10 mouse cellular contexts compared by ENCODE assay signal in genomic region chr6:124739231-124739796, GRCm38 (mm10). TPM values are rescaled to one million over a fixed set of nuclear protein-coding genes. Genes with fewer than 3 reads are reported as not detected.
A peak's percentile ranks its signal among the peaks of the same experiment; 100 is the strongest.
DNase-seq lines count a peak whose midpoint lies in the region; ATAC-seq and TF ChIP-seq lines count a peak whose summit lies in the region.
"Had no signal": no experiment of that assay in that cellular context is flagged by ENCODE, and none has a peak within 500 bp of the region (broad histone marks: within the 10 kb centered on the region; RNA-seq: fewer than 3 reads in every experiment).

No protein-coding gene starts in this region.

- no peak for ATAC-seq in neural tube, embryonic 12.5 days (ENCODE audit: low FRiP score, low read depth)
- no peak for ATAC-seq in liver, embryonic 11.5 days (replicated peaks; ENCODE audit: low FRiP score)
- no peak for ATAC-seq in stomach, embryonic 16.5 days (ENCODE audit: insufficient read depth, low FRiP score)

- no peak overlapping the region for H3K4me3 ChIP-seq in gastrocnemius, adult 2 months
- no peak overlapping the region for H3K4me3 ChIP-seq in neural tube, embryonic 12.5 days
- H3K4me3 ChIP-seq in liver, embryonic 11.5 days (ENCODE audit: low read depth, low read length): peak overlapping the region; percentile 20; the same call in 1 of the 2 replicates
- no peak overlapping the region for H3K4me3 ChIP-seq in stomach, embryonic 16.5 days (replicated peaks; ENCODE audit: low read length)

- H3K27me3 ChIP-seq in neural tube, embryonic 12.5 days (replicated peaks): no peaks in the 10 kb centered on the region
- no peaks in the 10 kb centered on the region for H3K27me3 ChIP-seq in liver, embryonic 11.5 days (replicated peaks; ENCODE audit: control insufficient read depth, insufficient read depth, low read length)
- H3K27me3 ChIP-seq in stomach, embryonic 16.5 days (ENCODE audit: control insufficient read depth, insufficient read depth, low read length): no peaks in the 10 kb centered on the region

- intact Hi-C loops in gastrocnemius, adult 2 months (cut with DNase I): loop anchor here (10.0 kb wide), 1 partner anchor 175 kb away; no protein-coding TSS in a partner anchor

- peaks cover 16% of the 10 kb centered on the region for H3K36me3 ChIP-seq in neural tube, embryonic 12.5 days
- H3K36me3 ChIP-seq in liver, embryonic 11.5 days (ENCODE audit: control insufficient read depth, insufficient read depth, low read length): no peaks in the 10 kb centered on the region
- H3K36me3 ChIP-seq in stomach, embryonic 16.5 days (ENCODE audit: control insufficient read depth, insufficient read depth, low read length): peaks cover 8% of the 10 kb centered on the region; the same call in 1 of the 2 replicates

- WGBS in neural tube, embryonic 12.5 days: 83% methylated on average over 10 of the region's 10 CpGs
- 79% methylated on average over 10 of the region's 10 CpGs for WGBS in liver, embryonic 11.5 days
- 79% methylated on average over 10 of the region's 10 CpGs for WGBS in stomach, embryonic 16.5 days

- no peak overlapping the region for H3K9ac ChIP-seq in neural tube, embryonic 12.5 days
- peak overlapping the region; percentile 69 for H3K9ac ChIP-seq in liver, embryonic 11.5 days (ENCODE audit: low read depth, low read length)
- H3K9ac ChIP-seq in stomach, embryonic 16.5 days (ENCODE audit: low read length): peak overlapping the region; percentile 47

- no peak for DNase-seq in gastrocnemius, adult 2 months
- DNase-seq in gastrocnemius, postnatal 25 days: no peak
- no peak for DNase-seq in neural tube, embryonic 10.5 days (ENCODE audit: extremely low spot score, low spot score)
- DNase-seq in liver, embryonic 11.5 days (ENCODE audit: low spot score): no peak
- DNase-seq in adrenal gland, postnatal 36 days: no peak
- no peak for DNase-seq in cerebellum, adult 11 months
- DNase-seq: gastrocnemius, postnatal 36 days had no signal

- 0 out of 2 replicates have a peak overlapping the region, but pooled peaks have one; percentile 77 for H3K4me2 ChIP-seq in neural tube, embryonic 12.5 days (replicated peaks)
- H3K4me2 ChIP-seq in liver, embryonic 11.5 days: peak overlapping the region; percentile 69
- H3K4me2 ChIP-seq in stomach, embryonic 16.5 days (ENCODE audit: low read depth, low read length): peak overlapping the region; percentile 48; the same call in 1 of the 2 replicates

- peaks cover 26% of the 10 kb centered on the region for H3K4me1 ChIP-seq in neural tube, embryonic 12.5 days
- peaks cover 29% of the 10 kb centered on the region for H3K4me1 ChIP-seq in liver, embryonic 11.5 days (replicated peaks; ENCODE audit: control insufficient read depth, insufficient read depth, low read length)
- H3K4me1 ChIP-seq in stomach, embryonic 16.5 days (ENCODE audit: control insufficient read depth, insufficient read depth, low read length): peaks cover 23% of the 10 kb centered on the region

- H3K27ac ChIP-seq in gastrocnemius, adult 2 months: peak overlapping the region; percentile 97
- H3K27ac ChIP-seq in neural tube, embryonic 12.5 days: no peak overlapping the region
- peak overlapping the region; percentile 97 for H3K27ac ChIP-seq in liver, embryonic 11.5 days (ENCODE audit: low read depth, low read length)
- peak overlapping the region; percentile 100 for H3K27ac ChIP-seq in stomach, embryonic 16.5 days (ENCODE audit: low read length)

- TF ChIP-seq CTCF in gastrocnemius, adult 2 months (IDR thresholded peaks at IDR 0.05): no peak

- H3K9me3 ChIP-seq in neural tube, embryonic 12.5 days: no peaks in the 10 kb centered on the region
- H3K9me3 ChIP-seq in liver, embryonic 11.5 days (ENCODE audit: control insufficient read depth, low read length): no peaks in the 10 kb centered on the region
- H3K9me3 ChIP-seq in stomach, embryonic 16.5 days (replicated peaks; ENCODE audit: control insufficient read depth, low read length): no peaks in the 10 kb centered on the region

RNA-seq across cellular contexts. Expression of gene Ptpn6, which starts 0.8 kb away (rescaled TPM):
- total RNA-seq in gastrocnemius, adult 2 months (2021): under 1 TPM; 0.61 to 0.87 TPM
- 1 to 10 TPM; 1.5 to 2.2 TPM for total RNA-seq in gastrocnemius, postnatal 25 days (2021)
- 4.8 and 6.6 TPM in 2 replicates for polyA plus RNA-seq in neural tube, embryonic 12.5 days (2016; fragmentation: Nextera tagmentation; extraction: Ambion mirVana)
- 49.5 and 50.3 TPM in 2 replicates for polyA plus RNA-seq in liver, embryonic 11.5 days (2014; fragmentation: Nextera tagmentation; extraction: Ambion mirVana)
- 19.6 and 20.1 TPM in 2 replicates for polyA plus RNA-seq in stomach, embryonic 16.5 days (2015; fragmentation: Nextera tagmentation; extraction: Ambion mirVana)
- 1 to 10 TPM; 5.5 to 9.6 TPM for total RNA-seq in adrenal gland, postnatal 36 days (2021)

RNA-seq across cellular contexts. Expression of gene Grcc10, which starts 1.9 kb away (rescaled TPM):
- 100 to 1,000 TPM; 145 to 182 TPM for total RNA-seq in gastrocnemius, adult 2 months (2021)
- total RNA-seq in gastrocnemius, postnatal 25 days (2021): 100 to 1,000 TPM; 163 to 167 TPM
- polyA plus RNA-seq in neural tube, embryonic 12.5 days (2016; fragmentation: Nextera tagmentation; extraction: Ambion mirVana): 527 and 552 TPM in 2 replicates
- 147 and 167 TPM in 2 replicates for polyA plus RNA-seq in liver, embryonic 11.5 days (2014; fragmentation: Nextera tagmentation; extraction: Ambion mirVana)
- 352 and 357 TPM in 2 replicates for polyA plus RNA-seq in stomach, embryonic 16.5 days (2015; fragmentation: Nextera tagmentation; extraction: Ambion mirVana)
- 100 to 1,000 TPM; 331 to 397 TPM for total RNA-seq in adrenal gland, postnatal 36 days (2021)

RNA-seq across cellular contexts. Expression of gene Gm45234, which starts 16.5 kb away (rescaled TPM):
- total RNA-seq in gastrocnemius, adult 2 months (2021): not detected
- total RNA-seq in gastrocnemius, postnatal 25 days (2021): 1 to 10 TPM in 1 of 2 experiments, not detected in 1; 2.2 TPM
- polyA plus RNA-seq in neural tube, embryonic 12.5 days (2016; fragmentation: Nextera tagmentation; extraction: Ambion mirVana): not detected in 2 replicates
- 0.15 TPM in 1 of 2 replicates, not detected in the other for polyA plus RNA-seq in liver, embryonic 11.5 days (2014; fragmentation: Nextera tagmentation; extraction: Ambion mirVana)
- not detected in 2 replicates for polyA plus RNA-seq in stomach, embryonic 16.5 days (2015; fragmentation: Nextera tagmentation; extraction: Ambion mirVana)
- total RNA-seq in adrenal gland, postnatal 36 days (2021): under 1 TPM in 1 of 2 experiments, not detected in 1; 0.56 TPM
- total RNA-seq: left cerebral cortex, postnatal 4 days had no signal

RNA-seq across cellular contexts. Expression of gene Atn1, which starts 17.0 kb away (rescaled TPM):
- total RNA-seq in gastrocnemius, adult 2 months (2021): 10 to 100 TPM; 46.4 to 47.9 TPM
- 10 to 100 TPM; 31.8 to 32.4 TPM for total RNA-seq in gastrocnemius, postnatal 25 days (2021)
- polyA plus RNA-seq in neural tube, embryonic 12.5 days (2016; fragmentation: Nextera tagmentation; extraction: Ambion mirVana): 16.8 and 17.4 TPM in 2 replicates
- 4.4 and 5.5 TPM in 2 replicates for polyA plus RNA-seq in liver, embryonic 11.5 days (2014; fragmentation: Nextera tagmentation; extraction: Ambion mirVana)
- 12.2 and 13.1 TPM in 2 replicates for polyA plus RNA-seq in stomach, embryonic 16.5 days (2015; fragmentation: Nextera tagmentation; extraction: Ambion mirVana)
- 10 to 100 TPM; 77.4 to 78.1 TPM for total RNA-seq in adrenal gland, postnatal 36 days (2021)

RNA-seq across cellular contexts. Expression of gene Phb2, which starts 27.2 kb away (rescaled TPM):
- 100 to 1,000 TPM; 142 to 184 TPM for total RNA-seq in gastrocnemius, adult 2 months (2021)
- total RNA-seq in gastrocnemius, postnatal 25 days (2021): 100 to 1,000 TPM; 157 TPM
- 312 and 315 TPM in 2 replicates for polyA plus RNA-seq in neural tube, embryonic 12.5 days (2016; fragmentation: Nextera tagmentation; extraction: Ambion mirVana)
- 640 and 660 TPM in 2 replicates for polyA plus RNA-seq in liver, embryonic 11.5 days (2014; fragmentation: Nextera tagmentation; extraction: Ambion mirVana)
- 282 and 303 TPM in 2 replicates for polyA plus RNA-seq in stomach, embryonic 16.5 days (2015; fragmentation: Nextera tagmentation; extraction: Ambion mirVana)
- 100 to 1,000 TPM; 308 to 325 TPM for total RNA-seq in adrenal gland, postnatal 36 days (2021)
